Mouse (Mus musculus) cerebral cortex, adult 2 months (tissue): ENCODE measurements around the gene Sipa1l3.

Source experiments
- whole genome bisulfite sequencing: fragments of 180-500 bp; shearing (Covaris S2); methylation state at CpG from one replicate; pipeline ENCODE4 v1.1.7; 2018; 5-methylcytosine and 5-hydroxymethylcytosine counted together

Gene Sipa1l3

GRCm38 (mm10) chr7:29480590-29481344 is 37.7 kb downstream of the Sipa1l3 start:
- 86% methylated on average over 16 of the region's 16 CpGs for WGBS

GRCm38 (mm10) chr7:29480183-29480582 is 38.3 kb downstream of the Sipa1l3 start:
- 86% methylated on average over 4 of the region's 4 CpGs for WGBS

- 96% methylated on average over 7 of the region's 7 CpGs for WGBS
Measured at GRCm38 (mm10) chr7:29475005-29475404, 43.4 kb downstream of the Sipa1l3 start.

GRCm38 (mm10) chr7:29471309-29471708 is 47.1 kb downstream of the Sipa1l3 start:
- 79% methylated on average over 7 of the region's 7 CpGs for WGBS

GRCm38 (mm10) chr7:29469602-29470344 is 48.7 kb downstream of the Sipa1l3 start:
- 61% methylated on average over 7 of the region's 7 CpGs for WGBS

GRCm38 (mm10) chr7:29468593-29468992 is 49.8 kb downstream of the Sipa1l3 start:
- 68% methylated on average over 5 of the region's 5 CpGs for WGBS

- WGBS = 80% methylated on average over 10 of the region's 10 CpGs
Measured at GRCm38 (mm10) chr7:29466585-29466984, 51.9 kb downstream of the Sipa1l3 start.

GRCm38 (mm10) chr7:29465736-29466135 is 52.7 kb downstream of the Sipa1l3 start:
- 73% methylated on average over 4 of the region's 4 CpGs for WGBS

- WGBS = 89% methylated on average over 3 of the region's 3 CpGs
Measured at GRCm38 (mm10) chr7:29462820-29463219, 55.6 kb downstream of the Sipa1l3 start.

GRCm38 (mm10) chr7:29462178-29462577 is 56.3 kb downstream of the Sipa1l3 start:
- WGBS = 24% methylated on average over 5 of the region's 5 CpGs

- WGBS = 61% methylated on average over 10 of the region's 10 CpGs
Measured at GRCm38 (mm10) chr7:29461557-29461956, 56.9 kb downstream of the Sipa1l3 start.

- WGBS = 77% methylated on average over 14 of the region's 14 CpGs
Measured at GRCm38 (mm10) chr7:29458889-29459740, 59.3 kb downstream of the Sipa1l3 start.

GRCm38 (mm10) chr7:29457772-29458171 is 60.7 kb downstream of the Sipa1l3 start:
- 79% methylated on average over 6 of the region's 6 CpGs for WGBS

- 93% methylated on average over 9 of the region's 9 CpGs for WGBS
Measured at GRCm38 (mm10) chr7:29456716-29457115, 61.7 kb downstream of the Sipa1l3 start.

- 77% methylated on average over 6 of the region's 6 CpGs for WGBS
Measured at GRCm38 (mm10) chr7:29455591-29455990, 62.9 kb downstream of the Sipa1l3 start.

- WGBS = 71% methylated on average over 7 of the region's 7 CpGs
Measured at GRCm38 (mm10) chr7:29454965-29455364, 63.5 kb downstream of the Sipa1l3 start.

GRCm38 (mm10) chr7:29452991-29453741 is 65.3 kb downstream of the Sipa1l3 start:
- WGBS = 25% methylated on average over 18 of the region's 18 CpGs

- WGBS = 79% methylated on average over 6 of the region's 6 CpGs
Measured at GRCm38 (mm10) chr7:29452381-29452780, 66.1 kb downstream of the Sipa1l3 start.

- WGBS = 71% methylated on average over 5 of the region's 5 CpGs
Measured at GRCm38 (mm10) chr7:29450175-29450574, 68.3 kb downstream of the Sipa1l3 start.

- 59% methylated on average over 6 of the region's 6 CpGs for WGBS
Measured at GRCm38 (mm10) chr7:29448830-29449229, 69.6 kb downstream of the Sipa1l3 start.

GRCm38 (mm10) chr7:29447147-29447829 is 71.2 kb downstream of the Sipa1l3 start:
- 89% methylated on average over 11 of the region's 11 CpGs for WGBS
